Mouse (Mus musculus): ENCODE measurements at regions not wholly inside any gene's neighbourhood (a gene's known extent, or its start where the extent isn't known, plus 50 kb on each side); places are given as distances from the start of the nearest gene placed in this dataset.
A peak's percentile ranks its signal among the peaks of the same experiment; 100 is the strongest.

DNA sequence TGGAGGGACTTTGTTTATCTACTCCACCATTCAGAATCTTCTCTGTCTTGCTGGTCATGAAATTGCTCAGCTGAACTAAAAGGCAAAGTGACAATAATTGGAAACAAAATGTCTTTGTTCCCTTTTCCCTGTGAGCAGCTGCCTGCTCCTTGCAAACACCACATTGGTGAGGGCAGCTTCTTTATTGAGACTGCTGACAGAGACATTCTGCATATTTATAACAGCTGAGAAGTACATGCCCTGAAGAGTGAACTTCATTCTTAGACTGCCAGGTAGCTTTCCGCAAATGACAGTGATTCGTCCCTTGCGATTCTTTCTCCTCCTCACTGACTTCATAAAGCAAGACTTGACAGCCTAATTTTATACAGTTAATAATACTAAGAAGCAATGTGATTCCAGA lies 237.0 kb downstream of the Cps1 start:
- no peak for DNase-seq (ENCODE audit: low spot score)

DNA sequence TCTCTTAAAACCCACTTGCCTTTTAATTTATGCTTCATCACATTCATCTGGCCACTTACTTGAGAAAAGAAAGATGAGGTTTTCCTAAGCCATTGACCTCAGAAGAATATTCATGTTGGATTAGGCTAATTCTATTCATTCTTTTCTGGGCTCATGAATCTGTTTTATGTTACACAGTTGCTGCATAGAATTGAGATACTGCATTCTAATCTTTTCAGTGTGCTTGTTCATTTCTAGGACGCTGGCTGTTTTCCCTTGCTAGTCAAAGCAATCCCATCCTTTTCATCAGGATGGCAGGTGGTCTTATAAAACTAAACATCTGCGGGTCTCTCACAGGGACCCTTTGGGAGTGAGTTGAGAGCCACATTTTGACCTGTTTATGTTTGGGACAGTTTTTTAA lies 243.2 kb downstream of the Cps1 start:
- no peak for DNase-seq (ENCODE audit: low spot score)

DNA sequence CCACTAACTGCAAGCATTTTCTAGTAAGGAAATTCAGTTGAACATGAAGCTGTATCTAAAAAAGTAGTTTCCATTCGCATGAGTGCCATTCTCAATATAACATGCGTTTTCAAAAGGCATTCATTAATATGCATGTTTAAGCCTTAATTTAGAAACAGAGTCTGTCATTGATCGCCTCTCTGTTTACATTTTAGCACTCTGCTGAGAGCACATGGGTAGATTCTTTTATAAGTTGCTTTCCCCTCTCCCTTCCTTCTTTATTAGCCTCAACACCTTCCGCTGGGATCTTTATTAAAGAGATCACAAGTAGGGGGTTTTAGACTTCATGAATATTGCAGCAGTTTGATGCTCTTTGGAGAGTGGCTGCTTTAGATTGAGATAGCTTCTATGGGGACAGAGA lies 243.7 kb downstream of the Cps1 start:
- DNase-seq (ENCODE audit: low spot score): no peak

DNA sequence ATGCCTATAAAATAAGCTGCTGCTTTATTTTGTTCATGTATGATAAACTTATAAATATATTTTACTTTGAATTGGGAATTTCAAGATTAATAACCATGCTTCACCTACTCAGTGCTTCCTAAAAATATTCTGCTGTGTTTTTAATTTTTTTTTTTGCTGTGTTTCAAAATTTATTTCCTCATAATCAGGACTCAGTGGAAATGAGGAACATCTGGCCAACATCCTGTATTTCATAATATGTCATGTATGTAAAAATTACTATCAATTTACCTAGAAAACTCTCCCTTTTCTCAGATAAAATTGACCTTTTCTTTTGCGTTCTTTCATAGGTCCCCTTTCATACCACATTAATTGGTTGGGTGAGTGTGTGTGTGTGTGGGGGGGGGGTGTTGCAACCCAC lies 259.5 kb downstream of the Cps1 start:
- no peak for DNase-seq (ENCODE audit: low spot score)

DNA sequence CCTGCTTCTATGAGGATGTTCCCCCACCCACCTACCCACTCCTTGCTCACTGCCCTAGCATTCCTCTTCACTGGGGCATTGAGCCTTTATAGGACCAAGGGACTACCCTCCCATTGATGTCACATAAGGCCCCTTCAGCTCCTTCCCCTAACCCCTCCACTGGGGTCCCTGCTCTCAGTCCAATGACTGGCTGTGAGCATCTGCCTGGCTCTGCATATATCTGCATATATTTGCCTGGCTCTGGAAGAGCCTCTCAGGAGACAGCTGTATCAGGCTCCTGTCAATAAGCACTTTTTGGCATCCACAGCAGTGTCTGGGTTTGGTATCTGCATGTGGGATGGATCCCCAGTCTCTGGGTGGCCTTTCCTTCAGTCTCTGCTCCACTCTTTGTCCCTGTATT lies 262.6 kb downstream of the Cps1 start:
- no peak for DNase-seq (ENCODE audit: low spot score)

DNA sequence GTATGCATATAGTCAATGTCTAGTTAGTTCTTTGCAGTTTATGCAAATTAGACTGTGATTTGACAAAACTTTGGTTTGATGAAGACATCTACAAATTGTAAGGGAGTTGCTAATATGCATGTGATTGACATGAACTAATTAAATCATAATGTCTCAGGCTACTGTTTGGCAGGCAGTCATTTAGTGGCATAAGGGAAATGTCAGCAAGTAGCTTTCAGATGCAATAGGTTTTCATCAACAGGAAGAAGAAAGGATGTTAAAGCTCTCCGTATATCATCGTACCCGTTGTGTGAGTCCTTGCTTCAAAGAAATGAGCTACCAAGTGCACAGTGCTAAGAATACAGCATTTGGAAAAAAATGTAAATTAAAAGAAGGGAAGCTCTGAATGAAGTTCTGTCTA lies 264.1 kb downstream of the Cps1 start:
- DNase-seq (ENCODE audit: low spot score): no peak

DNA sequence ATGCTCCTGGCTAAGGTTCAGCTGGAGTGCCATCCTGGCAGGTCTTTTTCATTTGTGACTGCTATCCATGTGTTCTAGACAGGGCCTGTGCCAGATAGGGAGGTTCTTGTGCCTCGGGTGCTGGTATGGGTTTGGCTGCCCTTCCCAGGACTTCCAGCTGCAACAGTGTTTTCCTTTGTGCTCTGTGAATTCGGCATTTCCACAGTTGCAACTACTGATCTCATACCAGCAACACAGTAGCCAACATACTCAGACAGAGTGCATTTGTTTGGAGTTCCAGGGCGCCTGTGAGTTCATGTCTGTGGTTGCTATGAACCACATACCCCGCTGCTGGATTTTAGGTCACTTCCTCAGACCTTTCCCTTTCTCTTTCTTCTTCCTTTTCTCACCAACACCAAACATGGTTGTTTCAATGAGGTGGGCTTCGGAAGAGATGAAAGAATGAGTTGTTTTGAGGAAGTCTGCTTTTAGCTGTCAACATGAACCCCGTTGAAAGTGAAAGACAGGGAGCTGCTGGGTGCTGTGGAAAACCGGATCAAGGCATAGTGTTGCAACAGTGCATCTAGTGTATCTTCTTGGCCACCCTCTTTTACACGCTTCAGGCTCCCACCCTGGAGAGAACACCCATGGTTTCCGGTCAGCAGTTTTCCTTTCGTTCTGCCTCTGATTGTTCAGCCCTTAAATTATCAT lies 275.1 kb downstream of the Cps1 start:
- peak; percentile 4 for DNase-seq (ENCODE audit: low spot score)

DNA sequence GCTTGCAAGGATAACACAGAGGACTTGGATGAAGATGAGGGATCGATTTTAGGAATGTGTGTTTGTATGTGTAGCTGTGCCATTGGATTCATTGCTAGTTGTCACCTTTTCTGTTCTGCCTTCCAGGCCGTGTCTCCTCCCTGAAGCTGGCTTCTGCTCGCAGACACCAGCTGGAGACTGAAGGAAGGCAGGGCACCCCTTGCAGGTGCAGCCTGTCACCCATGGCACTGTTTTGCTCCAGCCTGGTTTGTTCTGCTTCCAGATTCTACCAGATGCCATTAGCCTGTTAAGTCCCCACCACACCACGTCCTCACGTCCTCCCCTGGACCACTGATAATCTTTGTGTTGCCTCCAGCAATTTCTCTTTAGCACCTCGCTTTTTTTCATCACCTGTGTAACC lies 286.7 kb downstream of the Cps1 start:
- no peak for DNase-seq (ENCODE audit: low spot score)

DNA sequence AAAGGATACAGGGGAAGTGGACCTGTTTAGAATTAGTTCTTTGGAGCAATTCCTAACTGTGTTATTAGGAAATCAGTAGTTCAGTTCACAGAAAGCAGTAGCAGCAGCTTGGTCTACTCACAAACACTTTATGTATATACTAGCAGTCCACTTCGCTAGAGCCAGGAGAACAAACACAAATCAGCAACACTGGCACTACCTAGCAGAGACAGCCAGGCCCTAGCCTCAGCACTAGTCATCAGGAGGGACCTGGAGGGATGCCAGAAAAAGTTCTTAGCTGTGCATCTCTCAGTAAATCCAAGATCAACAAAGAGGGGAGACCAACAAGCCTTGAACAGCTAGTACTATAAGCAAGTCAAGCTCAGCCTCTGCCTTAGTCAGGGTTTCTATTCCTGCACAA lies 294.4 kb downstream of the Cps1 start:
- no peak for DNase-seq (ENCODE audit: low spot score)

DNA sequence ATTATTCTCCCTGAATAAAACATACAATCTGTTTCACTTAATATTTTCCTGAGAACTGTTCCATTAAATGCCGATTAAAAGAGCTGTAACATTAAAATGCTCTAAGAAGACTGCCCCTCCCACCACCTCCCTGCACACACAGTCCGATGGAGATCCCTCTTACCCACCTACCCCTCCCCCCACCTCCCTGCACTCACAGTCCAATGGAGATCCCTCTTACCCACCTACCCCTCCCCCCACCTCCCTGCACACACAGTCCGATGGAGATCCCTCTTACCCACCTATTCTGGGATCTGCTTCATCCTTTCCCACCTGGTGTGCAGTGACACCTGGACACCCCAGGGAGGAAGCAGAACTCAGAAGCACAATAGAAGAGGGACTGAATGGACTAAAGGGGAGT lies 305.6 kb downstream of the Cps1 start:
- no peak for DNase-seq (ENCODE audit: low spot score)

DNA sequence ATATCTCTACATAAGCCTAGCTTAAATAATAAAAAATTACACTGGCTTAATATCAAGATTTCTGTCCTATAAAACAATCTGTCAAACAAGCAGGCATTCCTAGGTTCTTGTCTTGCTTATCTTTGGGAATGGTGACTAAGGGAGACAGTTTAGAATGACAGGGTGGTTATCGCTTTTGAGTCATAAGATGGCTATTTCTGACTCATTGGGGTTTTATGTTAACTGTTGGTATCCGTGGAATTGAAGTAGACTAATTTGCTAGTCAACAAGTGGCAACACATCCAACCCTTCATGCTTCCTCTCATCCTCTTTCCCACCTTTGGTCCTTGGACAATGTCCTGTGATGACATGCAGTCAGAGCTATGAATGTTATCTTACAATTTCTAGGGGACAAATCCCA lies 328.0 kb downstream of the Cps1 start:
- no peak for DNase-seq (ENCODE audit: low spot score)

DNA sequence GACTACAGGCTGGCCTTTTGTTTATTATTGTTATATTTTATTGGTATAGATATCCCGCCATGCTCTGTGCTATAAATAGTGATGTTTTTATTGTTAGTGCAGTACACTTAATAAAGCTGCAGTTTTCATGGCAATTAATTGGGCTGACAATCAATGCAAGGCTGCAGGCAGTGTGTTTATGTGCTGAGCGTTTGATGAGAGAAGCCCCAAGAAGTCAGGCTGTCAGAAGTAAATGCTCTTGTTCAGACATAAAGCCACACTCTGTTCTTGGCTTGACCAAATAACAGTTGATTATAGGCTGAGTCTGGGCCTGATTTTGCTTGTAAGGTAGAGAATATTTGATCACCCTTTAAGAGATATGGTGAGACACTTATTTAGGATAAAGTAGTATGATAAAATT lies 341.4 kb downstream of the Cps1 start:
- no peak for DNase-seq (ENCODE audit: low spot score)

DNA sequence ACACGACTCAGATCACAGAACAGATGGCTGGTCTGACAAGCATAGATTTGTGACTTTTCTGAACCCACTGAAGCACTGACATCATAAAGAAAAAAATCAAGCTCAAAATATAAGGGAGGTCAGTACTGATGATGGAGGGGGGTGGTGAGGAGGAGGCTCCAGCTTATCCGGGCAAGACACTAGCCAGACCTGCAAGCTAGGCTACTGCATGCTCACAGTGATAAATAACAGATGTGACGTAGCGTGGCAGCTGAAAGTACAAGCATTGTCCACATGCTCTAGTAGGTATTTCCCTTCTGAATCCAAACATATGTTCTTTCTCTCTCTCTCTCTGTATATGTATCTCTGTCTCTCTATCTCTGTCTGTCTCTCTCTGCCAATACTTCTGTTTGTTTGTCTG lies 342.7 kb downstream of the Cps1 start:
- DNase-seq (ENCODE audit: low spot score): no peak

DNA sequence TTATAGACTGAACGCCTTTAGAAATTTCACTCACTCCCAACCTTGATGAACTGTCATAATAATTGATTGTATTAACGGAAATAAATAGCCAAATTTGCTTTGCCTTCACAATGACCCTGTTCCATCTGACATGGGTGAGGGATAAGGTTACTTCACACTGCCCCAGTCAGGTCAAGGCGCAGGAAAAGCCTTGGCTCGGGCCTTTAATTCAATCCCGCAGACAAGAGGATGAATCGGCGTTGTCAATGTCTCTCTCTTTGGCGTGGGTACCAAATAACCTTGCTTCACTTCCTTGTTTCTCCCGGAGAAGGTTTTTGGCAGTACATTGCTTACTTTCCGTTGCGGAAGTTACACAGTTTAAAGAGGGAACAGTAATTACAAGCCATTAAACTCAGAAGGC lies 354.2 kb downstream of the Cps1 start:
- no peak for DNase-seq (ENCODE audit: low spot score)

DNA sequence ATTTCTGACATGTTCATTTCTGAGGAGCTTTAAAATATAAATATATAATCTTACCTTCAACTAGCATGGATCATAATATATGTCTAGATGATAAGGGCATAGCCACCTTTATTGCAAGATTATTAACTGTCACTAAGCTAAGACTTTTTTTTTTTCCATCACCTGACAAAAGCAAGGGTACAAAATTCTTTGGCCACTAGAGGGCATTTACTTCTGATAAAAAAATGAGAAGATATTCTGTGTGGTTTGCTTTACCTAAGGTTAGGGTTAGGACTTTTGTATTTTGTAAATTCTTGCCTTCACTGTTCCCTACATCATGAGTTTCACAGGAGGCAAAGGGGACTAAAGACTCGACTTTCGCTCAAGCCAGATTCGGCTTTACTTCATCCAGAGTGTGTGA lies 355.1 kb downstream of the Cps1 start:
- DNase-seq (ENCODE audit: low spot score): no peak

DNA sequence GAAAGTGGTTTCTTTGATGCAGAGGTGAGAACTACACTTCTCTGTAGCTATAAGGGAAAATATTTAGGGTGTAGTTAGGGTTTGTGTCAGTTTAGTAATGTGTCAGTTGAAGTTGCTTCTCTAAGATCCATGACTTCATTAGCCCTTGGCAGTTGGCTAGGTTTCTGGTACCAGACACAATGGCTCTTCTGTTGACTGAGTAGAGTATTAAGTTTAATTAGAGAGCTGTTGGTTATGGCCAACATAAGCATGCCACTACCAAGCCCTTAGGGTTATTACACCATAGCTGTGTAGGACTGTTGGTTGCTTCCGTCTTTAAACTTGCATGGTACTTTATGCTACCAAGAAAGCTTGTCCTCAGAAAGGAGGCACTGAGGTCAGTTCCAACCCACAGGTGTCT lies 359.1 kb downstream of the Cps1 start:
- no peak for DNase-seq (ENCODE audit: low spot score)

DNA sequence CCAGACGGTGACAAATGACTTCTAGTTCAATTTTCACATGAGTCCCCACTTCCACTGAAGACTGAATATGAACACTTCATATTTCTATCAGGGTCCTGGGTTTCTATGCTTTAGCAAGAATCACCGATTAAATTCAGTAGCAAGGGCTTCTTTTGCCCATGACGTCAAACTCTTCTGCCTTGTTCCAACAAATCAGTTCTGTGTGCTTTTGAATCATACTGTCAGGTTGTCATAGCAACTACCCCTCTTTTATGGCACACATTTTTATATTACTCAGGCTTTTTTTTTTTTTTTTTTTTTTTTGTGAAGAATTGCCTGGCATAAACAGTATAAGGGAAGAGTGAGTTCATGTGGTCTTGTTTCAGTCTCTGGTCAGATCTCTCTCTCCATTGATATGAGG lies 381.3 kb downstream of the Cps1 start:
- no peak for DNase-seq (ENCODE audit: low spot score)

DNA sequence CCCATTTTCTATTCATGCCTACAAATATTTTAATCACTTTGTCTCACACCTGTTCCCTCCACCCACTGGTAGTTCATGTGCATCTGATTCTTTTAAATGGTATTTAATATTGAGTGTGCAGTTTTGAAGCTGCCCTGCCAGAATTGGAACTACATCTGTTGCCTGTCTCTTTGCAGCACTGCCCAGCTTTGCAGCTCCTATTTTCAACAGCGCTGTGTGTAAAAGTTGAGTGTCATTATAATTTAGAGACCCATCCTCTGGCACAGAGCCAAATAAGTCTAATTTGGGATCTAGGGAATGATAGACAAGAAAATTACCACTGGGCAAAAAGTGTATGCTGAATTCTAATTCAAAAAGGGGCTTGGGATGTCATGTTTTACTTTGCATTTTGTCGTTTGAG lies 382.9 kb downstream of the Cps1 start:
- no peak for DNase-seq (ENCODE audit: low spot score)

DNA sequence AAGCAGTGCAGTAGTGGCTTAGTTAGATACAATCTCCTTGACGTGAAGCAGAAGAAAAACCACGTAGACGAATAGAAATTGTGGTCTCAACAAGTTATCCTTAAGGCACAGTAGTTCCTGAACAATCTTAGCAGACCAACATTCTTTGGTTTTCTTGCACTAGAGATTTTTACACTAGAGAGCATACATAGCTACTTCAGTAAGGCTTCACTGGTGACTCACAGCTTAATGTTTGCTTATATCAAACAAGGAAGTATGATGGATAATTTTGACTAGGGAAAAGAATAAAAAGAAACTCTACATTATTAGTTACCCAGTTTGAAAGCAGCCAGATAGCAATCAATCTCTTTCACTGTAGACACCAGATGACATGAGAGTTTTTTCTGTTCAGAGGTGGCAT lies 395.5 kb downstream of the Cps1 start:
- DNase-seq (ENCODE audit: low spot score): no peak

DNA sequence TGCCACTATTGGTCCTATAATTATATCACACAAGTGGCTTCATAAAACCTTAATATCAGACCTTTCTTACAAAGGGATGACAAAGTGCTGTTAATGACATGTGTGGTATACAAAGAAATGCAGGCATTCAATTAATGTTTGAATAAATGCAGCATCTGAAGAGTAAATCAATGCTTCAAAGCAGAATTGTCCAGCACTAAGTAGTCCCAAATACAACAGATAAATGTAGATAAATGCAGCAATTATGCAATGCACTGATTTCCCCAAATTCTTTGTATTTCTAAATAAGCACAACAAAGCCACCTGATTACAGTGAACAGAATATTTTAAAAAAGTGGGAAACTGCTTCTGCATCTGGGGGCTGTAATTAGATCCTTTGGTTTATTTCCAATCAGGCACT lies 435.9 kb downstream of the Cps1 start:
- no peak for DNase-seq (ENCODE audit: low spot score)

DNA sequence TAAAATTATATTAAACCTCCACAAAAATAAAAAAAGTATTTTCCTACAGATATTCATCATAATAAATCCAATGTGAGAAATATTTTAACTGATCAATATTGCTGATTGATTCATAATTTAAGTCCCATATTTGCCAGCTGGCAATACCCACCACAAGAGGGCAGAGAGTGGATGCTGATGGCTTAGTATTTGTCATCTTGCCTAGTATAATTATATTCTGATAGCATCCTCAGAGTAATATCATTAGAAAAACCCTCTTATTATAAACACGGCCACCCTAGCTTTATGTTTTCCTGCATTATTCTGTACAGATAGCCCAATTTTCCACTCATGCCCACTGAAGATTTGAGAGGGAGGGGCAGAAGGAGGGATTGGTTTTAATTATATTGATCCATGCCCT lies 436.4 kb downstream of the Cps1 start:
- DNase-seq (ENCODE audit: low spot score): no peak

DNA sequence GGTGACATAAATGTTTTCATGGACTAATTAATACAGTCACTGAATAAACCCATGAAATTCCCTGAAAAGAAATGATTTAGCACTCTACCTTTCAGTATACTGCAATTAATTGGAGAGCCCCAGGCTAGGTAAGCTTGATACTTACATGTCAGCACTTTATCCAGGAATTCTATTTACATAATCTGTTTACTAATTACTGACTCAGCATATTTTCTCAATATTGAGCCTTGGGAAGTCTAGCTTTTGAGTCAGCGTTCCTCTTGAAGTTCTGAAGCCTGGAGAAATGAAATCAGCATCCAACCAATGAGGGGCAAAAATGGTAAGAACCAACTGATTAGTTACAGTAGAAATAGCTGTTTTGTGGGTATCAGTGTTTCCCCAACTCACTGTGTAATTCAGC lies 448.8 kb downstream of the Cps1 start:
- no peak for DNase-seq (ENCODE audit: low spot score)

DNA sequence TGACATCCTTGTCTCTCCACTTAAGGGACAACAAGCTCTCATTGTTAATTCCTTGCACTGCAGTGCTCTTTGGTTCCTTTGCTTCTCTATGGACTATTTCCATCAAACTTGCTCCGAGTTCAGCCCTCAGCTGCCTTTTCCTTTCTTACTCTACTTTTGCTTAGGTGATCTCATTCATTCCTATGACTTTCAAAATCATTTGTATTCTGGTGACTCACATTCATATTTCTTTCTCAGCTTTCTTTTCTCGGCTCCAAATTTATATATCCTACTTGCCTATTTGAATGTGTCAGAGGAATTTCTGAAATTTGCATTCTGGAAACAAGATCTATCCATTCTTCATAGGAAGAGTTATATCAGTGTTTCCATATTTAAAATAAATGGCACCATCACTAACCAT lies 456.9 kb downstream of the Cps1 start:
- no peak for DNase-seq (ENCODE audit: low spot score)
